ENCODE assay signal across 12 mouse cellular contexts in the genomic region with DNA sequence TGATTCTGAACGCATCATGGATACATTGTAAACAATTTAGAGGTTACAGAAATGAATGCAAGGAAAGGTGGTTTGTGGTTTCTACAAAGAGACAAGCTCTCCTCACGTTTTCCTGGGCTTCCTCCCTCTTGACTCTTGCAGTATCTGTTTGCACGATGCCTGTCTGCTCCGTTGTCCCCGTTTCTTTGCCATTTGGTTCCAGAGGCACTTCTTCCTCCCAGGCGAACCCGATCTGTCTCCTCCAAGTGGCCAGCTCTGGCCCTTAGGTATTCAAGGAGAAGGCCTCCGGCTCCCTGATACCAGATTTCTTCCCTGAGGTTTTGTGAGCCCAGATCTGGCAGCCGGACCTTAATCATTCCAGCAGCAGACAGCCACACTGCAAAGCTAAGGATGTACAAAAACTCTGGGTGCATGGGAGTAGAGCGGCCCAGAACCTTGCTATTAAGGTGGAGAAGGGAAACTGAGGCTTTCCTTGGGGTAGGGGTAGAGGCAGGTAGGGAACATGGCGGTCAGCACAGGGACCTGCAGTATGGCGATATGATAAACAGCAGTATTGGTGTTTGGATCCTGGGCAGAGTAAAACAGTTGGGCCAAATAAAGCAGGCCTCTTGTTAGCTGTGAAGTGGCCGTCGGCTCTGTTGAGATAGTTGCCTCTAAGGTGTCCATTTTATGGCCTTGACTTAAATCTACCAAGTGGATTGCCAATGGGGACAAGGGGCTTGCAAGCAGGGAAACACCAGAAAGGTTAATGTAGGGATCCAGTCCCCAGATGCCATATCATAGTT.
DNase-seq lines count a peak whose midpoint lies in the region; ATAC-seq and TF ChIP-seq lines count a peak whose summit lies in the region.
"Had no signal": no experiment of that assay in that cellular context is flagged by ENCODE, and none has a peak within 500 bp of the region (broad histone marks: within the 10 kb centered on the region; RNA-seq: fewer than 3 reads in every experiment).

No protein-coding gene starts in this region.

- H3K79me3 ChIP-seq in C2C12 (ENCODE audit: low read depth) = peaks cover 92% of the 10 kb centered on the region

- no peak for TF ChIP-seq CTCF in forebrain, postnatal 0 days (IDR thresholded peaks at IDR 0.05; ENCODE audit: low read depth)
- no peak for TF ChIP-seq CTCF in layer of hippocampus, adult 2 months (conservative IDR thresholded peaks at IDR 0.05)
- TF ChIP-seq CTCF in C2C12 (IDR thresholded peaks at IDR 0.05; ENCODE audit: control insufficient read depth, insufficient read depth, insufficient read length) = no peak

- no peak for DNase-seq in forebrain, postnatal 0 days
- DNase-seq in forebrain, embryonic 14.5 days (ENCODE audit: low spot score) = no peak
- no peak for DNase-seq in layer of hippocampus, adult 2 months (ENCODE audit: low spot score in 2 of 2)
- no peak for DNase-seq in layer of hippocampus, adult 9-10 months (ENCODE audit: low spot score)
- peak; percentile 65 for DNase-seq in cerebellum, adult 8-10 months
- DNase-seq in right cerebral cortex, postnatal 25 days = no peak
- no peak for DNase-seq in testis, postnatal 14 days (ENCODE audit: low spot score)
- DNase-seq: gastrocnemius, postnatal 14 days; thymus, postnatal 14 days had no signal

- H3ac ChIP-seq in C2C12 (ENCODE audit: control insufficient read depth, insufficient read length, low read depth) = peak overlapping the region; percentile 71

- peaks cover 25% of the 10 kb centered on the region for H3K4me1 ChIP-seq in forebrain, postnatal 0 days (ENCODE audit: insufficient read depth)
- H3K4me1 ChIP-seq in forebrain, embryonic 14.5 days (ENCODE audit: control insufficient read depth, insufficient read depth, low read length) = peaks cover 31% of the 10 kb centered on the region

- ATAC-seq in forebrain, postnatal 0 days = no peak
- no peak for ATAC-seq in forebrain, embryonic 14.5 days

- no peaks in the 10 kb centered on the region for H3K36me3 ChIP-seq in forebrain, postnatal 0 days (ENCODE audit: insufficient read depth)
- H3K36me3 ChIP-seq in forebrain, embryonic 14.5 days (ENCODE audit: control insufficient read depth, insufficient read depth, low read length) = 0 out of 2 replicates have a peak, but pooled peaks cover 4% of the 10 kb centered on the region
- H3K36me3 ChIP-seq in C2C12 (ENCODE audit: control insufficient read depth, insufficient read depth) = peaks cover 56% of the 10 kb centered on the region

- H3K4me2 ChIP-seq in forebrain, postnatal 0 days (ENCODE audit: low read depth) = peak overlapping the region; percentile 5; the same call in 1 of the 2 replicates
- H3K4me2 ChIP-seq in forebrain, embryonic 14.5 days (ENCODE audit: low read length) = no peak overlapping the region
- H3K4me2 ChIP-seq: embryonic facial prominence, embryonic 13.5 days; limb, embryonic 13.5 days had no signal

- no peaks in the 10 kb centered on the region for H3K9me3 ChIP-seq in forebrain, postnatal 0 days (ENCODE audit: low read length)
- H3K9me3 ChIP-seq in forebrain, embryonic 14.5 days (replicated peaks; ENCODE audit: control insufficient read depth, low read length) = no peaks in the 10 kb centered on the region
- H3K9me3 ChIP-seq: embryonic facial prominence, embryonic 13.5 days; limb, embryonic 13.5 days had no signal

- H3K4me3 ChIP-seq in forebrain, postnatal 0 days (ENCODE audit: low read depth, low read length) = no peak overlapping the region
- H3K4me3 ChIP-seq in forebrain, embryonic 14.5 days (ENCODE audit: low read depth, low read length) = no peak overlapping the region
- peak overlapping the region; percentile 46 for H3K4me3 ChIP-seq in layer of hippocampus, adult 2 months
- peak overlapping the region; percentile 27 for H3K4me3 ChIP-seq in C2C12 (ENCODE audit: insufficient read depth, poor library complexity, severe bottlenecking)
- H3K4me3 ChIP-seq: embryonic facial prominence, embryonic 13.5 days; limb, embryonic 13.5 days had no signal

- peaks cover 100% of the 10 kb centered on the region for H3K79me2 ChIP-seq in C2C12 (ENCODE audit: control insufficient read depth, insufficient read depth)

- no peaks in the 10 kb centered on the region for H3K27me3 ChIP-seq in forebrain, postnatal 0 days (ENCODE audit: insufficient read depth, low read length)
- H3K27me3 ChIP-seq in forebrain, embryonic 14.5 days (replicated peaks; ENCODE audit: control insufficient read depth, insufficient read depth, low read length) = peaks cover 32% of the 10 kb centered on the region
- H3K27me3 ChIP-seq in C2C12 (ENCODE audit: control insufficient read depth, insufficient read depth, insufficient read length) = no peaks in the 10 kb centered on the region

- 75% methylated on average over 14 of the region's 14 CpGs for WGBS in forebrain, postnatal 0 days
- 81% methylated on average over 14 of the region's 14 CpGs for WGBS in forebrain, embryonic 14.5 days

- 0 out of 2 replicates have a peak overlapping the region, but pooled peaks have one; percentile 55 for H3K27ac ChIP-seq in forebrain, postnatal 0 days (ENCODE audit: low read depth, low read length)
- no peak overlapping the region for H3K27ac ChIP-seq in forebrain, embryonic 14.5 days (ENCODE audit: low read depth, low read length)
- peak overlapping the region; percentile 100 for H3K27ac ChIP-seq in layer of hippocampus, adult 2 months
- H3K27ac ChIP-seq: embryonic facial prominence, embryonic 13.5 days; limb, embryonic 13.5 days had no signal

- H3K9ac ChIP-seq in forebrain, postnatal 0 days = peak overlapping the region; percentile 25; the same call in 1 of the 2 replicates
- no peak overlapping the region for H3K9ac ChIP-seq in forebrain, embryonic 14.5 days (ENCODE audit: low read length)
- H3K9ac ChIP-seq: embryonic facial prominence, embryonic 13.5 days; limb, embryonic 13.5 days had no signal

TF ChIP-seq in C2C12, 6 proteins besides CTCF, POLR2A, EP300 and RAD21:
- TF ChIP-seq MAX (IDR thresholded peaks at IDR 0.05) = no peak
- TF ChIP-seq USF1 (IDR thresholded peaks at IDR 0.05; ENCODE audit: low read depth) = no peak
TF ChIP-seq in C2C12: peak in this region for 0.

Comparison
In these comparisons a context has a peak if more than half of its experiments do, and no peak if none do; other contexts are left out.
1. H3K4me3 ChIP-seq: peak in layer of hippocampus, adult 2 months (single experiment) and C2C12 (single experiment); none in forebrain, postnatal 0 days (single experiment) and forebrain, embryonic 14.5 days (single experiment).